Mouse (Mus musculus): Measurements from ENCODE around the gene Ubash3b.

Ubash3b gene

DNA sequence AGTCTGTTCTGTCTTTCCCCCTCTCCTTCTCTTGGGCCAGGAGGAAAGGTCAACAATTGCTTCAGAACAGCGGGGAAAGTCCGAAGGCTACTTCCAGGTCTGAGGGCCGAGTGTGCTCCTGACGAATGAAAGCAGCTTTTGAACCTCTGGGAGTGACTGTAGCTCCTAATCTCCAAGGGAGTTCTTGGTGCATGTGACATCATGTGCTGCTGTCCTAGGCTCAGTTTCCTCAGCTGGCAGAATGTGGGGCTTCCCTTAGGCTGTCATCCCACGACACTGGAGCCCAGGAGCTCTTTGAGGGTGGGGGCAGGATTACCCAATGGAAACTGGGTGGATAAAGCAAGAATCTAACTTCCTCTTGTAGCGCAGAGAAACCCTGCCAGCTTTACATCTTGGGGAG is at the start of gene Ubash3b:
Gene Ubash3b, minus strand, starts transcription at position 285 of the 400 bp plus-strand sequence.
- no peak for DNase-seq (ENCODE audit: low spot score in 2 of 2)

DNA sequence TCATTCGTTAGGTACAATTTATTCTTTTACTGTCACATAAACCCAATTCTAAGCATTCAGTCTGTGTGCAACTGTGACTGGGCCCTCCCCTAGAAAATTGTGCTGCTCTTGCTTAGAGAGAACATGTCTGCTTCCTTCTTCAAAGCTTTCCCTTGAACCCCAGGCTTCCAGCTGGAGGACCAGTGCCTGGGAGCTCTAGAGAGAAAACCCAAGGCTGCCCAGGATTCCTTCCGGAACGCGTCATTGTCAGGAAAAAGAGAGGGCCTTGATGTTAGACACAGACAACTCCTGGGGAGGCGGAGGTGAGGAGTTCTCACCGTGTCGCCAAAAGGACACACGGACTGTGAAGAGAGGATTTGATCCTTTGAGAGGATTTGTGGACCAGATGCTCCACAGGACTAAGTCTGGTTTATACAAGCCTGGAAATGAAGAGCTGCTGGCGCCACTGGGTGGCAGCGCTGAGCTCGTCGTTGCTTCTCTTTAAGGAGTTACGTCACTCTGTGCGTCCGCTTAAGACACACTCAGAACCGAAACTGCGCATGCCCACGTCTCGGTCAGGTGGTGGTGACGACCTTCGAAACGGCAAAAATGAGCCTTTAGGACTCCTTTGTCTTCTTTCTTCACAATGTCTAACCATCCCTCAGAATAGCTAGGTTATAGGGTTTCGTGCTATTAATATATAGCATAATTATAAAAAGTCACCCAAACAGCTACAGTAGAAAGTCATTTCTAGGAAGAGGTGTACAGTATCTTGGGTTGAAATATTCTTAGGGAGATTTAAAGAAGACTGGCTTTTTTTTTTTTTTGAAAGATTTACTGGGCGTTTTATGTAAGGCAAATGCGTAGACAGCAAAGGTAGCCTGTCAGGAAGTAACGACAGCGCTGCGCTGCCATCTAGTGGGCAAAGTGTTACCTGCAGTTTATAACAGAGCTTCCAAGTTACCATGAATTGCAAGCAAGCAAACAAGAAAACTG is 45.9 kb upstream of the Ubash3b start:
- DNase-seq (ENCODE audit: low spot score in 2 of 2), result peak; percentile 87 to 93

DNA sequence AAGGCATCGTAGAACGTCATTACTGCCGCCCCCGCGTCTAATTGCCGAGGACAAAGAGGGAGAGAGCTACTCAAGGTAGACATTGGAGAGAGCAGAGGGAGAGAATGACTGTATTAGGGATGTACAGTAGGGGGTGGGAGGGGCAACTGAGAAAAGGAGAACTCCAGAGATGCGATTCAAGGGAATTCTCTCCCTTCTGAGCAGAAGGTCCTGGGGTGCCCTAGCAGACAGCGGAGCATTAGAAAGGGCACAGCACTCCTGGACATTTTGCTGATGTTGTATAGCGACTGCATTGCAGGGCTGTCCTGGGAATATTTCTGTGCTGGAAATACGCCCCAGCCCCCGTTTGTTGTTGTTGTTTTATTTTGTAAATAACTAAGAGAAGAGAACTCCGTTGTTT is 45.2 kb upstream of the Ubash3b start:
- DNase-seq (ENCODE audit: low spot score in 2 of 2), result no peak

DNA sequence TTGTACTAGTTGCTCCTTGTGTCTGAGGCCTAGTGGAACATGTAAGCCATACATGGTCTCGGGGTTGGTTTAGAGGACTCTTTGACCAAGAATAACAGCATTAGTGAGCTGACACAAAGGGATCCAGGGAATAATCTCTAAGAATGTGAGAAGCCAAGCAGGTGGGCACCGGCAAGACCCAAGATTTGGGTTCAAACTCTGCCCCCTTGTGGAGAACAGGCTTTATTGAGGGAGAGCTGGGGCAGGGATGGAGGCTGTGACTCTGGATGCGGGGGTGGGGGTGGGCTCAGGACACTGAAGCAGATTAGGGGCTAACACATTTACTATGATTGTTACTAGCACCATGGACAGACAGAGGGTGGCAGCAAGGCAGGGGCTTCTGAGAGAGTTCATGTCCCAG is 43.8 kb upstream of the Ubash3b start:
- DNase-seq (ENCODE audit: low spot score in 2 of 2), result no peak

DNA sequence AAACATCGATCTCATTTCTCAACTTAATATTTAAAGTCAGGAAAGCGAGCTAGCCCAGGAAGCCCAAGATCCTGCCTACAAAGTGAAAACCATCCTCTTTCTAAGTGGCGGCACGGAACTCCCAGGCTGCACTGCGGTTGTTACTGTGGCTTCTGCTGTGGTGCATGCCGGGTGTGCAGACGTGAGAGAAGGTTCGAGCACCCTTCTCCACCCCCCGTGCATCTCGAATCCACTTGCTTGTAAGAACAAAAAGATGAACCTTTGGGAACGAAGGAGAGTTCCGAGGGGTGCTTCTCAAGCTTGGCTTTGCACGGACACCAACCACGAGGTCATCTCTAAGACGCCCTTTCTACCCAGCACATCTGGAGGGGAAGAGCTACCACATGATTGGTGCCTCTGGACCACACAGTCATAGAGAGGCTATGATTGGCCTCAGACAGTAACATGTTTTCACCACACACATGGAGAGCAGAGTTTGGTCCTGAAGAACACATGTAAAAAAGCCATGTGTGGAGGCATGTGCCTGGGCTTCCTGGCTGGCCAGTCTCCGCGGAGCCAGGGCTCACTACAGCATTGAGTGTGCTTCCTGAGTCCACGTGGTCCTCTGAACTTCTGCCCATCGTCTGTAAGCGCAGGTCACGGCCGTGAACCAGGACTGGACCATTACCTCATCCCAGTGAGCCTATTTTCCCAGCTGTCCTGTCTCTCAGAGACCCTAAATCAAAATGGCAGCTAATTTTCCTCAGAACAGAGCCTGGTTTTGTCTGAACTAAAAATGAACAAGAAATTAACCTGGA is 38.2 kb upstream of the Ubash3b start:
- DNase-seq (ENCODE audit: low spot score in 2 of 2), result no peak

DNA sequence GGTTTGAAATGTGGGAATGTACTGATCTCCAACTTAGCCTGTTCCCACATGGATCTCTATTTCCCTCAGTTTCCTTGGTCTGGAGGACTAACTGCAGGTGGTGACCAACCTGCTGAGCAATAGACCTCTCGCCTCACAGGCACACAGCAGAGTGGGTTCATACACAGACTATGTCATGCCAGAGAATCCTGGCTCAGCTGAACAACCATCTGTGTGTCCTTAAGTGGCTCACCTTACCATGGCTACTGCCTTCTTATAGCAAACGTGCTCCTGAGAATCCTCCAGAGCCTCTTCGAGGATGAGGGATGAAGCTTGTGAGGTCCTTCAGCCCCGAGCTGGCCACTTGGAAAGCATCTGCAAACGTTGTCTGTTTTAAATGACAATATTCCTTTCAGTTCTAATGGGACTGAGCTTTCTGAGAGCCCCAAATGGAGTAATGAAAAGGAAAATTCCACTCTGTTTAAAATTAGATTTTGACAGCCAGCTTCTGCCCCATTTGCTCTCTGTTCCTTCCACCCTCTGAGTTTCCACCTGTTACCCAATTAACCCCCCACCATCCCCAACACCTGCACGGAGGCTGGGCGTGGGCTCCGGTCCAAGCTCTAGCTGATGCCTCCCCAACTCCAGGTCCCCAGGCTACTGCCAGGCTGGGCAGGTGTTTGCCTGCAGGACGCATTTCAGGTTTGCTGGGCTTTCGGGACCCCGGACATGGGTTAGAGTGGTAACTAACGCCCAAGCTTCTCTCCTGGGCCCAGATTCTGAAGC is 37.2 kb upstream of the Ubash3b start:
- no peak for DNase-seq (ENCODE audit: low spot score in 2 of 2)

DNA sequence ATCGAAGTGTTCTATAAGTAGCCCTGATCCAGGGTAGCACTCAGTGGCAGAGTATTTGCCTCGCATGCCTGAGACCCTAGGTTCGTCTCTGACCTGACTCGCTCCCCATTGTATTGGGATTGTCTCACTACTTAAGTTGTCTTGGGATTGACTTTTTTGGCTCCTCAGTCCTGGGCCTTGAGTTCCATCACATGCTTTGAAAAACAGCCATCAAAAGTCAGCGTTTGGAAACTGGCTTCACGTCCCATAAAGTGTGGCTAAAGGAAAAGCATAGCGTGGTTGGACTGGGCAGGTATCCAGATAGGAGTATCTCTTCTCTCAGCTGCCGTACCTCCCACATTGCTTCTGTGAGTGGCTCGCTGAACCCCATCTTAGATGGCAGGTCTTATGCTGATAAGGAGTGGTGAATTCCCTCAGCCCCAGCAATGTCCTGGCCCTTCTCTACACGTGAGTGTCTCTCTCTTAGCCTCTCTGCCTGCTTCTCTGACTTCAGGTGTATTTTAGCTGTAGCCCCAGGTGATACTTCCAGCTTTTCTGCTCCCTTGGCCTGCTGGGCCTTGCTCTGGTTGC is 34.3 kb upstream of the Ubash3b start:
- DNase-seq (ENCODE audit: low spot score in 2 of 2), result no peak

DNA sequence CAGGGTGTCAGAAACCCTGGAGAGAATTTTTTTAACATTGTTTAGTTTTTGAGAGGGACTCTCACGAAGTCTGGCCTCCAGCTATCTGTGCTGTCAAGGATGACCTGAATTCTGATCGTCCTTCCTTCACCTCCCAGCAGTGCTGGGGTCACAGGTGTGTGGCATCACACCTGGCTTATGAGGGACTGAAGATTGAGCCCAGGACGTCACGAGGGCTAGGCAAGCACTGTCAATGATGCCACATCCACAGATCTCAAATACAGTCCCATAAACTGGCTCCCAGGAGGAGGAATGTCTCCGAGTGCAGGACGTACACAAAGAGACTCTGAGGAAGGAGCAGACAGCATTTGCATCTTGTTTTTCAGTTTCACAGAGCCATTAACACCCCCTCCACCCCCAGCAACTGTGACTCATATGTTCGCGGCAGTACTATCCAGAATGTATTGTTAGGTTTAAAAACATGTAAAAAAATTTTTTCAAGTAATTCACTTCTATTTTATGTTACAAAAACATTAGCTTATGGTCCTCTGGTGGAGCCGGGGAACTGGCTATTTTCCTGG is 30.2 kb upstream of the Ubash3b start:
- no peak for DNase-seq (ENCODE audit: low spot score in 2 of 2)

DNA sequence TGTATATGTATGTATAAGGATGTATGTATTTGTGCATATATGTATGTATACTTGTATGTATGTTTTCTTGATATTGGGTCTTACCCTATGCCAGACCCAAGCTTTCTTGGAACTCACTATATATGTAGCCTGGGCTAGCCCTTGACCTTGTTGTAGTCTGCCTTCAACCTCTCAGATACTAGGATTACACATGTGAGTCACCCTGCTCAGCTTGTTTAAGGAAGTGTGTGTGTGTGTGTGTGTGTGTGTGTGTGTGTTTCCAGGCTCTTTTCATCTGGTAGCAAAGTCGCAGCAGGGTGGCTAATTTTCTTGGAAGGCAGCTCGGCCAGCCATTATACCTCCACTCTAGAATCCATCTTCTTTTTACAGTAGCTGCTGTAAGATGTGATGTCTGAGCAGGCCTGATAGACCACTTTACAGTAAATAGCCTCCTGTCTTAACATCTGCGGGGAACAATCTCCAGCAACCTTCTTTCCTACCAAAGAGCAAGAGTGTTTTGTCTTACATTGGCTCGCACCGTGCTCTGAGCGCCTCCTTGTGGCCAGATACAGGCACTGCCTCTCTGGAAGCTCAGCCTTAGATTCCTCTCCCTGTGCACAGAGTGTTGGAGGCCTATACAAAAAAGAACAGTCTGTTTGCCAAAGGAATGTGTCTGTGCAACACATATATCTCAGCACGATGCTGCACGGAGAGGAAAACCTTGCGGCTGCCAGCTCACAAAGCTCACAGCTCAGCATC is 29.4 kb upstream of the Ubash3b start:
- DNase-seq (ENCODE audit: low spot score in 2 of 2), result peak; percentile 76 to 83

DNA sequence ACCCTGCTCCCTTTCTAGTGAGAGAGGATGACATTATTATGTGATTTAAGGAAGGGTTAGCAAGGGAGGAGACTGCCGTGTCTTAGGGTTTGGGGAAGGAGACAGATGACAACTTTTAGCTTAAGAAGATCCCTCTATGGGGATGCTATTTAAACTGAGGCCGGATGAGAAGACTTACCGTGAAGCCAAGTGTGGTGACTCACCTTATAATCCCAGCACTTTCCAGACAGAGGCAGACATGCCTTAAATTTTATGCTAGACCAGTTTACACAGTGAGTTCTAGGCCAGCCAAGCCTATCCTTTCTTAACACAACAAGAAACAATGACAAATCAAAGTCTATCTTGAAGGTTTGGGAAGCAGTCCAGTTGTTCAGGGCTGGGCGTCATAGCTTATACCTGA is 26.4 kb upstream of the Ubash3b start:
- DNase-seq (ENCODE audit: low spot score in 2 of 2), result no peak

DNA sequence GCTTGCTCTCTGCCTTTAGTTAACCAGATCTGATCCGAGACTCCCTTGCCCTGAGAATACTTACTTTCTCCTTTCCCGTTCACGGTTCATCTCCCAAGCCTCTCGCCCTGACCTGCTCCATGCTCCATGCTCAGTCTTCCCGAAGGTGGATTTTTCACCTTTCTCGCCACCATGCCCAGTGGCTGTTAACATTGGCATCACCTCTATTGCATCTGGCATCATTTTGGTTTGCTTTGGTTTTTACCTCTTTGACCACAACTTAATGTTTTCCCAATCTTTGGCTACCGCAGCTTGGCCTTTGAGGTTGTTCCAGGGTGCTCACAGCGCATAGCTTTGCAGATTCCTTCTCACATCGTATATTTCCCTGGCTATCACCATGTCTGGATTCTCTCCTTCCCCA is 26.0 kb upstream of the Ubash3b start:
- DNase-seq (ENCODE audit: low spot score in 2 of 2), result no peak

DNA sequence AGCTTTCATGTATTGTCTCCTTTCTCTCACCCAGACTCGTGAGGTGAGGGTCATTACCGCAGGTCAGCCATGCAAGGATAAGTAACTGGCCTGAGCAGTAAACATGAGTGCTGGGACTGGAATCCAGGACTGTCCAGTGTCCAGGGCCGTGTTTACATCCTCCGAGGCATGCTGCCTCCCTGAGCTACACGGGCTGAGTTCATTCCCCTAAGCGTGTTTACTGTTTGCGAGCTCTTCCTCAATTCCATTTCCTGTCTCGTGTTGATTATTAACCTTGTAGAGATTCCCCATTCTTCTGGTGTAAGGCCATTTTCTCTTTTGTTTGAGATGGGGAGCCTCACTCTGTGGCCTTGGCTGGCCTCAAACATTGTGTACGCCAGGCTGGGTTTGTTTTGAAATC is 23.8 kb upstream of the Ubash3b start:
- no peak for DNase-seq (ENCODE audit: low spot score in 2 of 2)

DNA sequence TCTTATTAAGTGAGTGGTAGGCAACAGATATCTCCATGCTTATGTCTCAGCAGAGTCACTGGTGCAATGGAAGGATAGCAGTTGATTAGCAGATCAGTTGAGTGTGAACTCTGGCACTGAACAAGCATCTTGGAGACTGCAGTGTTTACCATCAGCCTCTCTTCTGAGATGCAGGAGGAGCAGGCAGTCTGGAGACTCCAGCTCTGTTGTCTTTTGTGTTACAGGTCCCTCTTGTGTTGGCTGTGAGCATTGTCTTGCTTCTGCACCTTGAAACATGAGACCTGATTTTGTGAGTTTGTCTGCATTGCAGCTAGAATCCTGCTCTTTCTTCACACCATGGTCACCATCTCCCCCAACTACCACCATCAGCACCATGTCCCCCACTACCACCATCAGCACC is 21.1 kb upstream of the Ubash3b start:
- DNase-seq (ENCODE audit: low spot score in 2 of 2), result peak in 1 of 2 experiments; percentile 25

DNA sequence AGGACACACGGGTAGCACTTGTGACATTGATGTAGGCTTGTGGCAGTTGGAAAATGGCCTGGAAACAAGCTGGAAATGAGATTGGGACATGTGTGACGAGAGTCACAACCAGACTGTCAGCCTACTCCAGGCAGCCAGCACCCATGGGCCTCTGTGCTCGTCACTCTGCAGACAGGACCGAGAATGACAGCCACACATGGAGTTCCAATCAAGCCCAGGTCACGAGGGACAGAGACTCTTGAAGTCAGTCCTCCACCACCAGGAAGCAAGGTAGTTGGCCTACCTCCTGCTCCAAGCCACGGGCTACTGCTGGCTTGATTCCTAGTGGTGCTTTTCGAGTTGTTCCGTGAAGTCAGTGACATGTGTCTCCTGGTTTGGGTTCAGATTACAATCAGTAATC is 20.3 kb upstream of the Ubash3b start:
- no peak for DNase-seq (ENCODE audit: low spot score in 2 of 2)

DNA sequence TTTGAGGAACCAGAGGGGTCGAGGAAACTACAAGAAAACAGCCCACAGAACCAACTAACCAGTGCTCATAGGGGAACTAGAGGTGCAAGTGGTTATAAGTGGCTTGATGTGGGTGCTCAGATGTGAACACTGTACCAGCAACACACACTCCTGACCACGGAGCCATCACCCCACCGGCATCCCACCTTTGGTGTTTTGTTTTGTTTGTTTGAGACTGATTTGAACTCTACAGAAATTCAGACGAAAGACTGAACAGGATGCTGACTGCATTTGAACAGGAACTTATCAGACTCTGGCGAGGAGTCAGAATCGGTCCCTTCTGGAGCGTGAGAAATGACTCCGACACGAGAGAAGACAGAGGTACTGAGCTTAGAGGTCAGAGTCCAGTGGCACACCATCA is 19.9 kb upstream of the Ubash3b start:
- no peak for DNase-seq (ENCODE audit: low spot score in 2 of 2)

DNA sequence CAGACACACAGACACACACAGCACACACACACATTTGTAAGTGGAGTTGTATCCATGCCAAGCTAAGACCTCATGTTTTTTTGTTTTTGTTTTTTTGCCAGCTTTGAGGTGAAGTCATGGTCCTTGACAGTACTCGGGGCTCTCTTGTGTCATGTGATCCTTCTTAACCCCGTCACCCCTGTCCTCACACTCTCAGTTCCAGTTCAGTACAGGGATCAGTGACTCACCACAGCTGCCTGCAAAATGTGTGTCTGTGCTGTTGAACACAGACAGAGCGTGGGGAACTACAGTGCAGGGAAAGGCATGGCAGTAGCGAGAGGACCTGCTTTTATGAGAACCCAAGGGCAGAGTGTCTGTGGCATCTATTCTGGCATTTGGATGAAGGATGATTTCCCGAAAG is 17.6 kb upstream of the Ubash3b start:
- DNase-seq (ENCODE audit: low spot score in 2 of 2), result no peak

DNA sequence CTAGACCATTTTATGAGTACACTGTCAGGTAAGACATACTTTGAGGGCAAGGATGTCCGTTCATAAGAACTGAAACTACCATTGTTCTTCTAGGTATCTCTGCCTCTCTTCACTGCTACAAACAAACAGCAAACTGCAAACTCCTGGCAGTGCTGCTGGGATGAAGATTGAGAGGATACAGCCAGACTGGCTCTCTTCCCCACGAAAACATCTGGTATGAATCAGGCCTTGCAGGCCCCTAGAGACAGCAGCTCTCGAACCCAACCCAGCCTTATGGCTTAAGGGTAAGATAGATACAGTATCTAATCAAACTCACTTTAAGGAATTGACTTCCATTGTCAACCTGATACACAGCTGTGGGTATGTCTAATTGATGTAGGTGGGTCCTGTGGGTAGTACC is 11.7 kb upstream of the Ubash3b start:
- no peak for DNase-seq (ENCODE audit: low spot score in 2 of 2)

DNA sequence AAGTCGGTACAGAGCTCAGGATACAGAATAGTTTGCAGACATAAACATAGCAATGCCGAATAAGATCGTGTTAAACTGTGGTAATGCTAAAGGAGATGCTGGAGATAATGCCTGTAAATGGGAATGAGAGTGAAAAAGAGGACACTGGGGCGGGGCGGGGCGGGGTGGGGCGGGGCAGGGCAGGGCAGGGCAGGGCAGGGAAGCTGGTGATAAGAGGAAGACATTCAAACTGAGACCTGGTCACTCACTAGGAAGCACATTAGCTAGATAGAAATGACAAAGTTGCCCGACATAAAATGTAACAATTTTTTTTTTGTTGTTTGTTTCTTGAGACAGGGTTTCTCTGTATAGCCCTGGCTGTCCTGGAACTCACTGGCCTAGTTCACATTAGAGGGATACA is 10.9 kb upstream of the Ubash3b start:
- DNase-seq (ENCODE audit: low spot score in 2 of 2), result no peak

DNA sequence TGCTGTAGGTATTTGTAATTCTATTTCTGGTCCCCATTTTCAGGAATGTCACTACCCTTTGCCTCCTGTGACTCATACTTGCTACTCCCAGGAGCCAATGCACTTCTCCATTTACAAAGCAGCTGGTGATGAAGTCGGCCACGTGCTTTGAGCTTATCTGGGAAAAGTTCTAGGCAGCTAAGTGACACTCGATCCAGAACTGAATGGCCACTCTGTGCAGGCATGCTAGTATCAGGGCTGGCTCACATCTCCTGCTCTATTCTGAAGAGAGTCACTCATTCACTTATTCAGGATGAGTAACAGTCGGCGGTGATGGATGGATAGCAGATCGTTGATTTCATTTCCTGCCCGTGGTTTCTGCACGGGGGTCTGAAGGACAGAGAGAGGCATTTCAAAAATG is 8.5 kb upstream of the Ubash3b start:
- DNase-seq (ENCODE audit: low spot score in 2 of 2), result no peak

DNA sequence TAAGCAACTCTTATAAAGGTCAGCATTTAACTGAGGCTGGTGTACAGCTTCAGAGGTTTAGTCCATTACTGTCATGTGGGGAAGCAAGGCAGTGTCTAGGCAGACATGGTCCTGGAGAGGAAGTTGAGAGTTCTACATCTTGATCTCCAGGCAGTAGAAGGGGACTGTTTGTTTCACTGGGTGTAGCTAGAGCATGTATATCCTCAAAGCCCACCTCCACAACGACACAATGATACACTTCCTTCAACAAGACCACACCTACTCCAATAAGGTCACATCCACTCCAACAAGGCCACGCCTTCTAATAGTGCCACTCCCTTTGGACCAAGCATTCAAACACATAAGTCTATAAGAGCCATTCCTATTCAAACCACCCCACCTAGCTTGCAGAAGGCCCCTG is 7.2 kb upstream of the Ubash3b start:
- DNase-seq (ENCODE audit: low spot score in 2 of 2), result no peak

DNA sequence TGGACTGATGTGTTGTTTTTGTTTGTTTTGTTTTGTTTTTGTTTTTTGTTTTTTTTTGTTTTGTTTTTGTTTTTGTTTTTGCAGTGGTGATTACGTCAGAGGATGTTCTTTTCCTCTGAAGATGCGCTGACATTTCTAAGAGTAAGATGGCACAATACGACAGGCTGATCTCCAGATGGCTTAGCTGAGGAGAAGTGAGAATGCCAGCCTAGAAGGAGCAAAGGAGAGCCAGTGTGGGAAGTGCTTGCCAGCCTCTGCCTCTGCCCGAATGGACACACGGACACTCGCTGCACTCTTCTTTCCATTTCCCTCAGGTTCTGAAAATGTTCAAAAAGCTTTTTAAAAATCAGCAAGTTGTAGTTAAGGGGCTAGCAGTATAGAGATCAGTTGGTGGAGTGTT is 6.7 kb upstream of the Ubash3b start:
- no peak for DNase-seq (ENCODE audit: low spot score in 2 of 2)
